Mouse (Mus musculus): ENCODE measurements around the gene Smyd3.

Gene Smyd3

GRCm38 (mm10) chr1:179236217-179236840 is 281.5 kb downstream of the Smyd3 start:
- in situ Hi-C loops (cut with MboI, MseI): no loop called here

- in situ Hi-C loops (cut with MboI, MseI): no loop called here
Observed at GRCm38 (mm10) chr1:179231777-179232661, 285.8 kb downstream of the Smyd3 start.

- in situ Hi-C loops (cut with MboI, MseI): no loop called here
Observed at GRCm38 (mm10) chr1:179229515-179229914, 288.3 kb downstream of the Smyd3 start.

- in situ Hi-C loops (cut with MboI, MseI): no loop called here
Observed at GRCm38 (mm10) chr1:179220290-179220689, 297.6 kb downstream of the Smyd3 start.

- in situ Hi-C loops (cut with MboI, MseI): no loop called here
Observed at GRCm38 (mm10) chr1:179218061-179218460, 299.8 kb downstream of the Smyd3 start.

GRCm38 (mm10) chr1:179217036-179217435 is 300.8 kb downstream of the Smyd3 start:
- in situ Hi-C loops (cut with MboI, MseI): no loop called here

GRCm38 (mm10) chr1:179213381-179213780 is 304.5 kb downstream of the Smyd3 start:
- in situ Hi-C loops (cut with MboI, MseI): no loop called here

- in situ Hi-C loops (cut with MboI, MseI): no loop called here
Observed at GRCm38 (mm10) chr1:179212295-179212694, 305.5 kb downstream of the Smyd3 start.

- in situ Hi-C loops (cut with MboI, MseI): no loop called here
Observed at GRCm38 (mm10) chr1:179211313-179211712, 306.5 kb downstream of the Smyd3 start.

- in situ Hi-C loops (cut with MboI, MseI): no loop called here
Observed at GRCm38 (mm10) chr1:179207846-179208595, 309.8 kb downstream of the Smyd3 start.

- in situ Hi-C loops (cut with MboI, MseI): no loop called here
Observed at GRCm38 (mm10) chr1:179207180-179207741, 310.6 kb downstream of the Smyd3 start.

GRCm38 (mm10) chr1:179198517-179199200 is 319.2 kb downstream of the Smyd3 start:
- in situ Hi-C loops (cut with MboI, MseI): no loop called here

GRCm38 (mm10) chr1:179197821-179198516 is 319.9 kb downstream of the Smyd3 start:
- in situ Hi-C loops (cut with MboI, MseI): no loop called here

GRCm38 (mm10) chr1:179197156-179197555 is 320.7 kb downstream of the Smyd3 start:
- in situ Hi-C loops (cut with MboI, MseI): no loop called here

- in situ Hi-C loops (cut with MboI, MseI): no loop called here
Observed at GRCm38 (mm10) chr1:179196422-179196821, 321.4 kb downstream of the Smyd3 start.

GRCm38 (mm10) chr1:179192781-179193180 is 325.1 kb downstream of the Smyd3 start:
- in situ Hi-C loops (cut with MboI, MseI): no loop called here

- in situ Hi-C loops (cut with MboI, MseI): no loop called here
Observed at GRCm38 (mm10) chr1:179190837-179191236, 327.0 kb downstream of the Smyd3 start.

GRCm38 (mm10) chr1:179187171-179187570 is 330.7 kb downstream of the Smyd3 start:
- in situ Hi-C loops (cut with MboI, MseI): no loop called here

GRCm38 (mm10) chr1:179184631-179185030 is 333.2 kb downstream of the Smyd3 start:
- in situ Hi-C loops (cut with MboI, MseI): no loop called here

- in situ Hi-C loops (cut with MboI, MseI): no loop called here
Observed at GRCm38 (mm10) chr1:179183499-179183898, 334.3 kb downstream of the Smyd3 start.

- in situ Hi-C loops (cut with MboI, MseI): no loop called here
Observed at GRCm38 (mm10) chr1:179180546-179180945, 337.3 kb downstream of the Smyd3 start.
